Mouse (Mus musculus) kidney, embryonic 14.5 days (tissue): ENCODE measurements around the gene Gm10118. TPM values are rescaled to one million over a fixed set of nuclear protein-coding genes. Genes with fewer than 3 reads are reported as not detected.
A peak's percentile ranks its signal among the peaks of the same experiment; 100 is the strongest.

ENCODE experiments used
- ATAC-seq: fragments of 200-750 bp; cut with Nextera tagmentation; 2 replicates; pipeline ENCODE4 v1.8.0; 2017; ENCODE audit warnings: moderate number of reproducible peaks, mild to moderate bottlenecking, moderate TSS enrichment, moderate library complexity; ENCODE audit not compliant: low FRiP score, low TSS enrichment
- H3K27ac ChIP-seq: fragments of 300-500 bp; sonication (generic); 2 replicates; pipeline ENCODE4 v1.5.1; 2014; ENCODE audit warnings: low read depth, mild to moderate bottlenecking, low read length, moderate library complexity, mixed read lengths
- H3K27me3 ChIP-seq: fragments of 300-500 bp; sonication (generic); 2 replicates; pipeline ENCODE4 v1.6.1; 2014; ENCODE audit warnings: mild to moderate bottlenecking, low read length; ENCODE audit not compliant: control insufficient read depth, insufficient read depth
- H3K36me3 ChIP-seq: fragments of 300-500 bp; sonication (generic); 2 replicates; pipeline ENCODE4 v1.6.1; 2014; ENCODE audit warnings: low read length, mixed read lengths; ENCODE audit not compliant: control insufficient read depth, insufficient read depth
- H3K4me1 ChIP-seq: fragments of 300-500 bp; sonication (generic); 2 replicates; pipeline ENCODE4 v1.6.1; 2014; ENCODE audit warnings: low read length, mixed read lengths; ENCODE audit not compliant: control insufficient read depth, insufficient read depth
- H3K4me2 ChIP-seq: fragments of 300-500 bp; sonication (generic); replicated peaks from 2 replicates; pipeline ENCODE4 v1.6.1; 2014; ENCODE audit warnings: low read depth, mild to moderate bottlenecking, low read length
- H3K4me3 ChIP-seq: fragments of 300-500 bp; sonication (generic); 2 replicates; pipeline ENCODE4 v1.5.1; 2014; ENCODE audit warnings: mild to moderate bottlenecking, low read length
- H3K9ac ChIP-seq: fragments of 300-500 bp; sonication (generic); 2 replicates; pipeline ENCODE4 v1.6.1; 2014; ENCODE audit warnings: low read depth, mild to moderate bottlenecking, low read length, moderate library complexity
- H3K9me3 ChIP-seq: fragments of 300-500 bp; sonication (generic); 2 replicates; pipeline ENCODE4 v1.6.1; 2016; ENCODE audit warnings: low read length; ENCODE audit not compliant: control insufficient read depth
- WGBS: fragments of 180-500 bp; shearing (Covaris S2); extraction: QIAGEN DNeasy Blood & Tissue Kit; methylation state at CpG from one replicate; pipeline ENCODE4 v1.1.7; 2014; 5-methylcytosine and 5-hydroxymethylcytosine counted together
- polyA plus RNA-seq: library from polyadenylated mRNA; unstranded; fragments of >200 nt; fragmentation: Nextera tagmentation; extraction: Ambion mirVana; gene quantifications from 2 replicates; pipeline ENCODE4 v1.2.1, GENCODE M21; 2014

The Gm10118 gene
- not detected in 2 replicates for polyA plus RNA-seq

GRCm38 (mm10) chr10:63927334-63927733, at the start of gene Gm10118:
TSS of gene Gm10118 (minus strand) at chr10:63927434.
- ATAC-seq: no peak

GRCm38 (mm10) chr10:63972300-63972699, 45.1 kb upstream of the Gm10118 start:
- Histone ChIP-seq H3K4me3 (no peak overlapping the region), H3K4me2 (no peak overlapping the region), H3K9ac (no peak overlapping the region), H3K27ac (no peak overlapping the region), H3K4me1 (no peaks in the 10 kb centered on the region), H3K36me3 (no peaks in the 10 kb centered on the region), H3K9me3 (no peaks in the 10 kb centered on the region), H3K27me3 (no peaks in the 10 kb centered on the region)
- WGBS: 95% methylated on average over 2 of the region's 2 CpGs
- ATAC-seq: no peak

More at GRCm38 (mm10) chr10:63927334-63927733, at the start of gene Gm10118:
- H3K27me3 ChIP-seq: no peaks in the 10 kb centered on the region
- H3K9ac ChIP-seq: no peak within 1 kb of the TSS
- no peaks in the 10 kb centered on the region for H3K36me3 ChIP-seq
- no peak within 1 kb of the TSS for H3K4me3 ChIP-seq
- H3K4me2 ChIP-seq: no peak within 1 kb of the TSS
- H3K9me3 ChIP-seq: no peaks in the 10 kb centered on the region
- H3K4me1 ChIP-seq: no peaks in the 10 kb centered on the region
- H3K27ac ChIP-seq: no peak within 1 kb of the TSS

- H3K36me3 ChIP-seq: no peaks in the 10 kb centered on the region
- H3K4me1 ChIP-seq: no peaks in the 10 kb centered on the region
- no peak overlapping the region for H3K27ac ChIP-seq
- no peak overlapping the region for H3K4me3 ChIP-seq
- no peak overlapping the region for H3K4me2 ChIP-seq
- 28% methylated on average over 6 of the region's 7 CpGs for WGBS
- ATAC-seq: peak; percentile 62
- H3K9ac ChIP-seq: no peak overlapping the region
- no peaks in the 10 kb centered on the region for H3K9me3 ChIP-seq
- H3K27me3 ChIP-seq: no peaks in the 10 kb centered on the region
Observed at GRCm38 (mm10) chr10:63954308-63954930, 27.2 kb upstream of the Gm10118 start.

GRCm38 (mm10) chr10:63951481-63951880, 24.2 kb upstream of the Gm10118 start:
- 94% methylated on average over 1 of the region's 1 CpGs for WGBS
- Histone ChIP-seq H3K4me2 (no peak overlapping the region), H3K27me3 (no peaks in the 10 kb centered on the region), H3K9ac (no peak overlapping the region), H3K36me3 (no peaks in the 10 kb centered on the region), H3K27ac (no peak overlapping the region), H3K9me3 (no peaks in the 10 kb centered on the region), H3K4me3 (no peak overlapping the region), H3K4me1 (no peaks in the 10 kb centered on the region)
- ATAC-seq: no peak

GRCm38 (mm10) chr10:63950867-63951266, 23.6 kb upstream of the Gm10118 start:
- no peaks in the 10 kb centered on the region for H3K9me3 ChIP-seq
- no peaks in the 10 kb centered on the region for H3K27me3 ChIP-seq
- H3K27ac ChIP-seq: no peak overlapping the region
- no peaks in the 10 kb centered on the region for H3K4me1 ChIP-seq
- H3K36me3 ChIP-seq: no peaks in the 10 kb centered on the region
- no peak overlapping the region for H3K4me3 ChIP-seq
- WGBS: 52% methylated on average over 8 of the region's 8 CpGs
- no peak overlapping the region for H3K4me2 ChIP-seq
- H3K9ac ChIP-seq: no peak overlapping the region
- no peak for ATAC-seq

GRCm38 (mm10) chr10:63947266-63947665, 20.0 kb upstream of the Gm10118 start:
- no peak for ATAC-seq
- no peak overlapping the region for H3K9ac ChIP-seq
- H3K9me3 ChIP-seq: no peaks in the 10 kb centered on the region
- no peak overlapping the region for H3K27ac ChIP-seq
- H3K4me3 ChIP-seq: no peak overlapping the region
- H3K4me2 ChIP-seq: no peak overlapping the region
- no peaks in the 10 kb centered on the region for H3K36me3 ChIP-seq
- no peaks in the 10 kb centered on the region for H3K4me1 ChIP-seq
- 84% methylated on average over 4 of the region's 4 CpGs for WGBS
- H3K27me3 ChIP-seq: no peaks in the 10 kb centered on the region

- Histone ChIP-seq H3K4me1 (no peaks in the 10 kb centered on the region), H3K9me3 (no peaks in the 10 kb centered on the region), H3K36me3 (no peaks in the 10 kb centered on the region), H3K27ac (no peak overlapping the region), H3K27me3 (no peaks in the 10 kb centered on the region), H3K4me3 (no peak overlapping the region), H3K9ac (no peak overlapping the region), H3K4me2 (no peak overlapping the region)
- ATAC-seq: no peak
- 78% methylated on average over 3 of the region's 3 CpGs for WGBS
Observed at GRCm38 (mm10) chr10:63945534-63945933, 18.3 kb upstream of the Gm10118 start.

- Histone ChIP-seq H3K27me3 (no peaks in the 10 kb centered on the region), H3K9ac (no peak overlapping the region), H3K4me3 (no peak overlapping the region), H3K27ac (no peak overlapping the region), H3K9me3 (no peaks in the 10 kb centered on the region), H3K4me2 (no peak overlapping the region), H3K4me1 (no peaks in the 10 kb centered on the region), H3K36me3 (no peaks in the 10 kb centered on the region)
- 75% methylated on average over 5 of the region's 5 CpGs for WGBS
- no peak for ATAC-seq
Observed at GRCm38 (mm10) chr10:63933946-63934345, 6.7 kb upstream of the Gm10118 start.

GRCm38 (mm10) chr10:63908878-63909277, 18.4 kb downstream of the Gm10118 start:
- no peaks in the 10 kb centered on the region for H3K36me3 ChIP-seq
- H3K27me3 ChIP-seq: no peaks in the 10 kb centered on the region
- no peaks in the 10 kb centered on the region for H3K4me1 ChIP-seq
- no peak overlapping the region for H3K4me2 ChIP-seq
- H3K4me3 ChIP-seq: no peak overlapping the region
- no peak for ATAC-seq
- no peak overlapping the region for H3K9ac ChIP-seq
- H3K27ac ChIP-seq: no peak overlapping the region
- no peaks in the 10 kb centered on the region for H3K9me3 ChIP-seq
